Mouse (Mus musculus) myocyte (in vitro differentiated cells): ENCODE data around the gene Wwox.

Experiments used
- CEBPB ChIP-seq: IDR thresholded peaks from 2 replicates; pipeline ENCODE4 v1.6.1; 2011; ENCODE audit warnings: mild to moderate bottlenecking, moderate library complexity; ENCODE audit not compliant: poor library complexity, insufficient read depth, severe bottlenecking
- MAX ChIP-seq: IDR thresholded peaks from one replicate; pipeline ENCODE4 v1.6.1; 2011; ENCODE audit warnings: low read depth, mild to moderate bottlenecking, control low read depth
- POLR2A ChIP-seq: IDR thresholded peaks from one replicate; pipeline ENCODE4 v1.6.1; 2011; ENCODE audit warnings: low read depth, mild to moderate bottlenecking, control low read depth, moderate library complexity; ENCODE audit not compliant: insufficient read length

DNA sequence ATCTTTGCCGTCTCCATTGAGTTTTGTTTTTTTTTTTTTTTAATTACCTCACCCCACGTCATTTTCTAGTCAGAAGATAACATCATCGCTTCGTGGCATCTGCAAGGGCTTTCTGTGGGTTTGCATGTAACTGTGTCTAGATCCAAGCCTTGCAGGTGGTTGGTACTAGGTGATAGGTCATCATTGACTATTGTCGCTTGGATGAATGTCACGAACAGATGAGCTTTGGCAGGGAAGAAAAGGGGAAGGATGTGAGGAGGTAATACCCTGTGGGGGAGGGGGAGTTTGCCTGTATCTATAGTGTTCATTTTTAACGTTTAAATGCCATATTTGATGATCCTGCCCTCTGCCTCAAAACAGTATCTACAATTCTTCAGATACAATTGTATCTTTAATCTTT is 223.6 kb downstream of the Wwox start:
- TF ChIP-seq POLR2A, result no peak
- TF ChIP-seq MAX, result no peak
- no peak for TF ChIP-seq CEBPB
